In genomic region chr12:116580827-116581544, GRCm38 (mm10) we compare ENCODE assay signal across 10 mouse cellular contexts.
DNase-seq lines count a peak whose midpoint lies in the region; ATAC-seq and TF ChIP-seq lines count a peak whose summit lies in the region.
"Had no signal": no experiment of that assay in that cellular context is flagged by ENCODE, and none has a peak within 500 bp of the region (broad histone marks: within the 10 kb centered on the region; RNA-seq: fewer than 3 reads in every experiment).

No protein-coding gene starts in this region.

- H3K9ac ChIP-seq in kidney, embryonic 15.5 days: no peak overlapping the region
- no peak overlapping the region for H3K9ac ChIP-seq in forebrain, embryonic 14.5 days (ENCODE audit: low read length)
- no peak overlapping the region for H3K9ac ChIP-seq in intestine, postnatal 0 days (ENCODE audit: low read depth, low read length)

- H3K36me3 ChIP-seq in kidney, embryonic 15.5 days: no peaks in the 10 kb centered on the region
- H3K36me3 ChIP-seq in forebrain, embryonic 14.5 days (ENCODE audit: control insufficient read depth, insufficient read depth, low read length): no peaks in the 10 kb centered on the region
- no peaks in the 10 kb centered on the region for H3K36me3 ChIP-seq in intestine, postnatal 0 days (ENCODE audit: control insufficient read depth, insufficient read depth)

- H3K27me3 ChIP-seq in kidney, embryonic 15.5 days: no peaks in the 10 kb centered on the region
- H3K27me3 ChIP-seq in forebrain, embryonic 14.5 days (replicated peaks; ENCODE audit: control insufficient read depth, insufficient read depth, low read length): no peaks in the 10 kb centered on the region
- no peaks in the 10 kb centered on the region for H3K27me3 ChIP-seq in intestine, postnatal 0 days (replicated peaks; ENCODE audit: control insufficient read depth, insufficient read depth, low read length)

- H3K4me2 ChIP-seq in kidney, embryonic 15.5 days: no peak overlapping the region
- no peak overlapping the region for H3K4me2 ChIP-seq in forebrain, embryonic 14.5 days (ENCODE audit: low read length)
- no peak overlapping the region for H3K4me2 ChIP-seq in intestine, postnatal 0 days (replicated peaks; ENCODE audit: low read depth)

- 42% methylated on average over 8 of the region's 8 CpGs for WGBS in kidney, embryonic 15.5 days
- WGBS in forebrain, embryonic 14.5 days: 60% methylated on average over 8 of the region's 8 CpGs
- WGBS in intestine, postnatal 0 days: 42% methylated on average over 8 of the region's 8 CpGs

- peak overlapping the region; percentile 34 for H3K27ac ChIP-seq in kidney, embryonic 15.5 days
- 0 out of 2 replicates have a peak overlapping the region, but pooled peaks have one; percentile 36 for H3K27ac ChIP-seq in forebrain, embryonic 14.5 days (ENCODE audit: low read depth, low read length)
- H3K27ac ChIP-seq in intestine, postnatal 0 days (ENCODE audit: low read depth, low read length): no peak overlapping the region

- DNase-seq in kidney, postnatal 25 days: no peak
- no peak for DNase-seq in forebrain, embryonic 14.5 days (ENCODE audit: low spot score)
- peak; percentile 24 for DNase-seq in retina, embryonic 14.5 days (ENCODE audit: low spot score)
- no peak for DNase-seq in gastrocnemius, adult 18-20 months (ENCODE audit: low spot score)
- no peak for DNase-seq in embryo, embryonic 10 days (ENCODE audit: low spot score)
- DNase-seq in spleen, postnatal 36 days (ENCODE audit: low spot score in 2 of 2): no peak
- DNase-seq: B cell, adult 2 months; lung, postnatal 14 days had no signal

- peaks cover 11% of the 10 kb centered on the region for H3K4me1 ChIP-seq in kidney, embryonic 15.5 days
- H3K4me1 ChIP-seq in forebrain, embryonic 14.5 days (ENCODE audit: control insufficient read depth, insufficient read depth, low read length): peaks cover 7% of the 10 kb centered on the region
- H3K4me1 ChIP-seq in intestine, postnatal 0 days (replicated peaks; ENCODE audit: control insufficient read depth, insufficient read depth, low read length): no peaks in the 10 kb centered on the region

- TF ChIP-seq CTCF in intestine, postnatal 0 days (IDR thresholded peaks at IDR 0.05; ENCODE audit: low read depth): no peak

- no peak overlapping the region for H3K4me3 ChIP-seq in kidney, embryonic 15.5 days (replicated peaks)
- H3K4me3 ChIP-seq in forebrain, embryonic 14.5 days (ENCODE audit: low read depth, low read length): no peak overlapping the region
- H3K4me3 ChIP-seq in intestine, postnatal 0 days (ENCODE audit: low read depth, low read length): no peak overlapping the region

- ATAC-seq in kidney, embryonic 15.5 days (replicated peaks; ENCODE audit: low FRiP score): no peak
- no peak for ATAC-seq in forebrain, embryonic 14.5 days
- ATAC-seq in intestine, postnatal 0 days: peak; percentile 31; the same call in 1 of the 2 replicates

- no peaks in the 10 kb centered on the region for H3K9me3 ChIP-seq in kidney, embryonic 15.5 days (replicated peaks)
- no peaks in the 10 kb centered on the region for H3K9me3 ChIP-seq in forebrain, embryonic 14.5 days (replicated peaks; ENCODE audit: control insufficient read depth, low read length)
- H3K9me3 ChIP-seq in intestine, postnatal 0 days (ENCODE audit: control insufficient read depth): no peaks in the 10 kb centered on the region
